Mouse (Mus musculus) forebrain, embryonic 14.5 days (tissue): Measurements from ENCODE around the gene Ntm. TPM values are rescaled to one million over a fixed set of nuclear protein-coding genes. Genes with fewer than 3 reads are reported as not detected.

ENCODE experiments used
- ATAC-seq: fragments of 200-750 bp; cut with Nextera tagmentation; 2 replicates; pipeline ENCODE4 v1.8.0; 2017; ENCODE audit warnings: mild to moderate bottlenecking, moderate library complexity
- DNase-seq: peaks from one replicate; pipeline ENCODE4 v3.0.0-alpha.2; 2015; ENCODE audit warnings: low spot score
- H3K27ac ChIP-seq: fragments of 300-500 bp; sonication (generic); 2 replicates; pipeline ENCODE4 v1.5.1; 2014; ENCODE audit warnings: low read depth, mild to moderate bottlenecking, control low read depth, low read length, moderate library complexity
- H3K27me3 ChIP-seq: fragments of 300-500 bp; sonication (generic); replicated peaks from 2 replicates; pipeline ENCODE4 v1.6.1; 2014; ENCODE audit warnings: low read length, control low read depth, mixed read lengths; ENCODE audit not compliant: control insufficient read depth, insufficient read depth
- H3K36me3 ChIP-seq: fragments of 300-500 bp; sonication (generic); 2 replicates; pipeline ENCODE4 v1.6.1; 2014; ENCODE audit warnings: low read length, control low read depth; ENCODE audit not compliant: control insufficient read depth, insufficient read depth
- H3K4me1 ChIP-seq: fragments of 300-500 bp; sonication (generic); 2 replicates; pipeline ENCODE4 v1.6.1; 2014; ENCODE audit warnings: antibody characterized with exemption, low read length, control low read depth; ENCODE audit not compliant: control insufficient read depth, insufficient read depth
- H3K4me2 ChIP-seq: fragments of 300-500 bp; sonication (generic); 2 replicates; pipeline ENCODE4 v1.6.1; 2014; ENCODE audit warnings: mild to moderate bottlenecking, control low read depth, low read length
- H3K4me3 ChIP-seq: fragments of 300-500 bp; sonication (generic); 2 replicates; pipeline ENCODE4 v1.5.1; 2014; ENCODE audit warnings: low read depth, low read length, control low read depth
- H3K9ac ChIP-seq: fragments of 300-500 bp; sonication (generic); 2 replicates; pipeline ENCODE4 v1.6.1; 2014; ENCODE audit warnings: mild to moderate bottlenecking, low read length, control low read depth, moderate library complexity
- H3K9me3 ChIP-seq: fragments of 300-500 bp; sonication (generic); replicated peaks from 2 replicates; pipeline ENCODE4 v1.6.1; 2016; ENCODE audit warnings: low read length, control low read depth, mixed read lengths; ENCODE audit not compliant: control insufficient read depth
- WGBS: fragments of 180-500 bp; shearing (Covaris S2); extraction: QIAGEN DNeasy Blood & Tissue Kit; methylation state at CpG from one replicate; pipeline ENCODE4 v1.1.7; 2014; 5-methylcytosine and 5-hydroxymethylcytosine counted together
- polyA plus RNA-seq: library from polyadenylated mRNA; unstranded; fragments of >200 nt; fragmentation: Nextera tagmentation; extraction: Ambion mirVana; gene quantifications from 2 replicates; pipeline ENCODE4 v1.2.1, GENCODE M21; 2014

The Ntm gene
- polyA plus RNA-seq, 1 experiment from 2014 or later = 72.9 TPM

GRCm38 (mm10) chr9:29898406-29899054, 64.4 kb downstream of the Ntm start:
- no peak overlapping the region for H3K9ac ChIP-seq
- no peak for DNase-seq
- no peak for ATAC-seq
- no peaks in the 10 kb centered on the region for H3K27me3 ChIP-seq
- no peak overlapping the region for H3K4me2 ChIP-seq
- WGBS = 61% methylated on average over 9 of the region's 9 CpGs
- H3K9me3 ChIP-seq = no peaks in the 10 kb centered on the region
- no peaks in the 10 kb centered on the region for H3K36me3 ChIP-seq
- H3K4me3 ChIP-seq = no peak overlapping the region
- H3K4me1 ChIP-seq = no peaks in the 10 kb centered on the region
- no peak overlapping the region for H3K27ac ChIP-seq

- WGBS = 75% methylated on average over 4 of the region's 4 CpGs
- DNase-seq (no peak), ATAC-seq (no peak)
- Histone ChIP-seq H3K27ac (no peak overlapping the region), H3K9ac (no peak overlapping the region), H3K9me3 (no peaks in the 10 kb centered on the region), H3K27me3 (no peaks in the 10 kb centered on the region), H3K4me1 (no peaks in the 10 kb centered on the region), H3K4me3 (no peak overlapping the region), H3K4me2 (no peak overlapping the region), H3K36me3 (no peaks in the 10 kb centered on the region)
These were observed 65.5 kb downstream of the Ntm start for GRCm38 (mm10) chr9:29897448-29897847.

DNA sequence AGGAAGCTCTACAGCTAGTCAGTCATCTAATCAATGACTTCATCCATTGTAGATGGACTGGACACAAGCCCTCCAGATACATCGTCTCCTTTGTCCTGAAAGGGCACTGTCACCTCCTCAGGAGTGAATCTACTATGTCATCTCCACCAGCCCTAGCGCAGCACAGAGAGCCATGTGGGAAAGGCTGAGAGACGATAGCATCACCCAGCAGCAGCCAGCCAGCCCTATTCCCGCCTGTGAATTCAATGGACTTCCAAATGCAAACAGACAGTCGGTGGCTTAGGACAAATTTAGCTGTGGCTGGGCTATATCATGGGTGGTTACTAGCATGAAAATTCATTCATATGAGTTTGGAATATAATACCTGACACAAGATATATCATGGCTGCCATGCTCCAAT, 70.1 kb downstream of the Ntm start:
- H3K4me1 ChIP-seq = no peaks in the 10 kb centered on the region
- no peaks in the 10 kb centered on the region for H3K9me3 ChIP-seq
- DNase-seq = no peak
- no peaks in the 10 kb centered on the region for H3K36me3 ChIP-seq
- H3K9ac ChIP-seq = no peak overlapping the region
- H3K4me3 ChIP-seq = no peak overlapping the region
- no peaks in the 10 kb centered on the region for H3K27me3 ChIP-seq
- WGBS = 92% methylated on average over 5 of the region's 5 CpGs
- H3K4me2 ChIP-seq = no peak overlapping the region
- no peak for ATAC-seq
- H3K27ac ChIP-seq = no peak overlapping the region

DNA sequence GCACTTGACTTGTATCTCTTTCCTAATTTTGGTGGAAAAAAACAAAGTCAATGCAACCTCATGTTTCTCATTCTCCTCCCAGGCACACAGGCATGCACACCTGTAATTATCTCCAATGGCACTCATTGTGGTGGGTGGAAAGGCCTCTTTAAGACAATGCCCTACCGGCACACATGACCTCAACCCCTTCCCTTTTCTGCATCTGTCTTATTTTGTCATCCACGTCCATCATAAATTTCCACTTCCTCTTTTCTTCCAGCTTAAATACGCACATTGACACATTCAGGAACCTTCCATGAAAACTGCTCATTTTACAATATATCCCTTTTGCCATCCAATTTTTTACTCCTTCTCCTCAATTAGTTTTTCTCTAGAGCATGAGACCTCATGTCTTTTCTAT, 74.2 kb downstream of the Ntm start:
- no peak overlapping the region for H3K9ac ChIP-seq
- ATAC-seq (no peak), DNase-seq (no peak)
- no peaks in the 10 kb centered on the region for H3K36me3 ChIP-seq
- H3K4me2 ChIP-seq = no peak overlapping the region
- no peaks in the 10 kb centered on the region for H3K27me3 ChIP-seq
- H3K4me3 ChIP-seq = no peak overlapping the region
- 92% methylated on average over 3 of the region's 3 CpGs for WGBS
- H3K9me3 ChIP-seq = peaks cover 3% of the 10 kb centered on the region; the same call in 1 of the 2 replicates
- H3K4me1 ChIP-seq = no peaks in the 10 kb centered on the region
- H3K27ac ChIP-seq = no peak overlapping the region

DNA sequence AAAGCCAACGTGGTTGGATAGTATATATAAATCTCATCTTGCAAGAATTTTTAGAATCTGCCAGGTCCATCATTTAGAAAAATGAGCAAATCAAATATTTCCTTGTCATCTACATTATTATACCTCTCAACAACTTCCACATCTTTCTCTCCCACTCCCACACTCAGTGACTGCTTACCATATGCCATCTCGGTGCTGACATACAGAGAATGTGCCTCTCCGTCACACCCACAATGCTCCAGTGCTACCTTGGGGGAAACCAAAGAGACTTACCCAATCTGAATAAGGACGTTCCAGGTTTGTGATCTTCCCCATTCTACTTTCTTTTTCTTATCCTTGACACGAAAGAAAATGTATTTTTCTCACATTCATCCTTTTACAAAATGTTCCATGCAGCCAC, 75.0 kb downstream of the Ntm start:
- WGBS = 86% methylated on average over 5 of the region's 5 CpGs
- Histone ChIP-seq H3K27ac (no peak overlapping the region), H3K27me3 (no peaks in the 10 kb centered on the region), H3K4me1 (no peaks in the 10 kb centered on the region), H3K4me3 (no peak overlapping the region), H3K9ac (no peak overlapping the region), H3K36me3 (no peaks in the 10 kb centered on the region), H3K4me2 (no peak overlapping the region), H3K9me3 (peaks cover 3% of the 10 kb centered on the region; the same call in 1 of the 2 replicates)
- no peak for DNase-seq
- no peak for ATAC-seq

- ATAC-seq (no peak), DNase-seq (no peak)
- no peak overlapping the region for H3K9ac ChIP-seq
- no peaks in the 10 kb centered on the region for H3K27me3 ChIP-seq
- H3K36me3 ChIP-seq = no peaks in the 10 kb centered on the region
- 37% methylated on average over 3 of the region's 3 CpGs for WGBS
- H3K4me2 ChIP-seq = no peak overlapping the region
- no peak overlapping the region for H3K4me3 ChIP-seq
- peaks cover 3% of the 10 kb centered on the region; the same call in 1 of the 2 replicates for H3K9me3 ChIP-seq
- H3K4me1 ChIP-seq = no peaks in the 10 kb centered on the region
- no peak overlapping the region for H3K27ac ChIP-seq
These were observed 78.9 kb downstream of the Ntm start for GRCm38 (mm10) chr9:29884062-29884461.

- no peaks in the 10 kb centered on the region for H3K4me1 ChIP-seq
- H3K27ac ChIP-seq = no peak overlapping the region
- H3K9me3 ChIP-seq = peaks cover 3% of the 10 kb centered on the region; the same call in 1 of the 2 replicates
- H3K4me3 ChIP-seq = no peak overlapping the region
- no peaks in the 10 kb centered on the region for H3K27me3 ChIP-seq
- no peak overlapping the region for H3K9ac ChIP-seq
- H3K36me3 ChIP-seq = no peaks in the 10 kb centered on the region
- ATAC-seq (no peak), DNase-seq (no peak)
- H3K4me2 ChIP-seq = no peak overlapping the region
- WGBS = 72% methylated on average over 5 of the region's 5 CpGs
These were observed 81.3 kb downstream of the Ntm start for GRCm38 (mm10) chr9:29881614-29882013.

GRCm38 (mm10) chr9:29877583-29877982, 85.4 kb downstream of the Ntm start:
- Histone ChIP-seq H3K4me3 (no peak overlapping the region), H3K9me3 (no peaks in the 10 kb centered on the region), H3K9ac (no peak overlapping the region), H3K4me2 (no peak overlapping the region), H3K27me3 (no peaks in the 10 kb centered on the region), H3K36me3 (no peaks in the 10 kb centered on the region), H3K4me1 (peaks cover 3% of the 10 kb centered on the region; the same call in 1 of the 2 replicates), H3K27ac (no peak overlapping the region)
- ATAC-seq = no peak
- 73% methylated on average over 3 of the region's 3 CpGs for WGBS
- DNase-seq = no peak

DNA sequence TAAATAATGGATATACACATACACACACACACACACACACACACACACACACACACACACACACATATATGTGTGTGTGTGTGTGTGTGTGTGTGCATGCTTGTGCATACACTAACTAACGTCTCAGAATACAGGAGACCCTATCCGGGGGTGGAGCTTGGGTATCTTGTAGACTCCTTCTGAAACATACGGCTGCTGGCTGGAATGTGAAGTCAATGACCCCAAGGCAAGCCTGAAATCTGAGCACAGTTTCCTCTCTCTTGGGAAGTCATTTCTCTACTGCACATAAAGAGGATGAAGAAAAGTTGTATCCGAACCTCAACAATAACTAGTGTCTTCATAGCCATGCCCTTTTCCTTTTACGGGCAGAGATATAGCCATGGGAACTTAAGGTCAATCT, 95.2 kb downstream of the Ntm start:
- DNase-seq (no peak), ATAC-seq (no peak)
- no peaks in the 10 kb centered on the region for H3K36me3 ChIP-seq
- H3K4me2 ChIP-seq = no peak overlapping the region
- WGBS = 88% methylated on average over 5 of the region's 5 CpGs
- peaks cover 12% of the 10 kb centered on the region for H3K4me1 ChIP-seq
- no peak overlapping the region for H3K27ac ChIP-seq
- no peaks in the 10 kb centered on the region for H3K27me3 ChIP-seq
- H3K4me3 ChIP-seq = no peak overlapping the region
- H3K9me3 ChIP-seq = no peaks in the 10 kb centered on the region
- H3K9ac ChIP-seq = no peak overlapping the region
